Mouse (Mus musculus): ENCODE data around the gene Ahdc1. TPM values are rescaled to one million over a fixed set of nuclear protein-coding genes. Genes with fewer than 3 reads are reported as not detected.

The Ahdc1 gene
- polyA plus RNA-seq, 1 experiment from 2014 or later: 10.5 TPM

- H3K4me1 ChIP-seq (ENCODE audit: control insufficient read depth, insufficient read depth, low read length): peaks cover 92% of the 10 kb centered on the region
- peak overlapping the region; percentile 100 for H3K4me2 ChIP-seq (ENCODE audit: low read depth, severe bottlenecking)
- DNase-seq (ENCODE audit: low spot score): no peak
- no peaks in the 10 kb centered on the region for H3K9me3 ChIP-seq (ENCODE audit: control insufficient read depth, low read length)
- peak overlapping the region; percentile 88 for H3K27ac ChIP-seq (replicated peaks; ENCODE audit: low read depth, low read length)
- peak overlapping the region; percentile 45; the same call in 1 of the 2 replicates for H3K9ac ChIP-seq (ENCODE audit: low read length)
- H3K36me3 ChIP-seq (ENCODE audit: control insufficient read depth, insufficient read depth, low read length): 0 out of 2 replicates have a peak, but pooled peaks cover 2% of the 10 kb centered on the region
- ATAC-seq (ENCODE audit: insufficient number of reproducible peaks, low FRiP score, low TSS enrichment, low read depth): no peak
- WGBS: 12% methylated on average over 4 of the region's 4 CpGs
- H3K4me3 ChIP-seq (ENCODE audit: low read depth, low read length): peak overlapping the region; percentile 20
- H3K27me3 ChIP-seq (ENCODE audit: control insufficient read depth, insufficient read depth, low read length): no peaks in the 10 kb centered on the region
Measured at GRCm38 (mm10) chr4:133042244-133042643, 31.2 kb downstream of the Ahdc1 start.

DNA sequence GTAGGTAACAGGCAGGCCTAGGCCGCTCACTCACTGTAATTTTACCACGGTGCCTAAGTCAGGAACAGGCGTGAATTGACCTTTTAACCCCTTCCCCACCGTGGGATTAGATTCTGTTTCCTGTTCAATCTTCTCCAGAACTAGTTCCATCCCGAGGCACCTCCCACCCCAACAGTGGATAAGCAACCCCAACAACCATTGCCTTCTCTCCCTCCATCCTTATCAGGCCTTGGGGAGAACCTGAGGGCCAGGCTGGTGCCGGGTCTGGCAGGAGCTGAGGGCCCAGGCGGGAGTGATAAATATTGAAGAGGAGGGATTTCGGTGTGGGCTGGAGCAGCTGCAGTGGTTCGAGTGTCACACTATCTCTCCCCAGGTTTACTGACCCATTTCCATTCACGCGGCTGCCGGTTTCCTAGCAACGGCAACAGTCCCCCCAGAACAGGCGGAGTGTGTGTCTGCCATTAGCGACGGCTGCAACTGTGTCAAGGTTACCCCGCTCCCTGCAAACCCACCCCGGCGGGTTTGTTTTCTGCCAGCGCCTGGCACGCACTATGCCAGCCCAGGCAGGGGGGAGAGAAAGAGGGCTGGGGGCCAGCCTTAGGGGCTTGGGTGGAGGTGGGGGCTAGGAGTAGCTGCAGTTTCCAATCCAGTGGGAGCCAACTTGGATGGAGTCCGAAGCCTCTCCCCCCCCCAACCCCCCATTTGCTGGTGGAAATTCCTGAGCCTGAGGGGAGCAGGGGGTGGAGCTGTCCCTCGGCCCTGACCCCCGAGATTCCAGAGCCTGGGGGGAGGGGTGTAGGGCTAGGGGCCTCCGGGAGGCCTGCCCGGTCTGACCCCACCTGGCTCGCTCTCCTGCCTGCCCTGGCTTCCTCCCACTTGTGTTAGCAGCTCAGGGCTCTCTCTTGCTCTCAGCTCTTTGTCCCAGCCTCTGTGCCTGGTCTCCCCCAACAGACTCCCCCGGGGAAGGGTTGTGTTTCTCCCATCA is 31.9 kb downstream of the Ahdc1 start:
- Histone ChIP-seq H3K4me2 (ENCODE audit: low read depth, severe bottlenecking) (peak overlapping the region; percentile 100), H3K4me1 (ENCODE audit: control insufficient read depth, insufficient read depth, low read length) (peaks cover 92% of the 10 kb centered on the region), H3K36me3 (ENCODE audit: control insufficient read depth, insufficient read depth, low read length) (no peaks in the 10 kb centered on the region), H3K27ac (replicated peaks; ENCODE audit: low read depth, low read length) (peak overlapping the region; percentile 88), H3K4me3 (ENCODE audit: low read depth, low read length) (peak overlapping the region; percentile 20), H3K27me3 (ENCODE audit: control insufficient read depth, insufficient read depth, low read length) (no peaks in the 10 kb centered on the region), H3K9ac (ENCODE audit: low read length) (peak overlapping the region; percentile 45), H3K9me3 (ENCODE audit: control insufficient read depth, low read length) (no peaks in the 10 kb centered on the region)
- ATAC-seq (ENCODE audit: insufficient number of reproducible peaks, low FRiP score, low TSS enrichment, low read depth): 0 out of 2 replicates have a peak, but pooled peaks have one; percentile 26
- 3% methylated on average over 28 of the region's 28 CpGs for WGBS
- peak; percentile 72 for DNase-seq (ENCODE audit: low spot score)

GRCm38 (mm10) chr4:133043798-133044646 is 33.0 kb downstream of the Ahdc1 start:
- WGBS: 7% methylated on average over 6 of the region's 6 CpGs
- H3K36me3 ChIP-seq (ENCODE audit: control insufficient read depth, insufficient read depth, low read length): no peaks in the 10 kb centered on the region
- H3K9me3 ChIP-seq (ENCODE audit: control insufficient read depth, low read length): no peaks in the 10 kb centered on the region
- peaks cover 91% of the 10 kb centered on the region for H3K4me1 ChIP-seq (ENCODE audit: control insufficient read depth, insufficient read depth, low read length)
- H3K4me2 ChIP-seq (ENCODE audit: low read depth, severe bottlenecking): peak overlapping the region; percentile 100
- DNase-seq (ENCODE audit: low spot score) (no peak), ATAC-seq (ENCODE audit: insufficient number of reproducible peaks, low FRiP score, low TSS enrichment, low read depth) (no peak)
- H3K4me3 ChIP-seq (ENCODE audit: low read depth, low read length): peak overlapping the region; percentile 20; the same call in 1 of the 2 replicates
- H3K27me3 ChIP-seq (ENCODE audit: control insufficient read depth, insufficient read depth, low read length): no peaks in the 10 kb centered on the region
- H3K9ac ChIP-seq (ENCODE audit: low read length): peak overlapping the region; percentile 30; the same call in 1 of the 2 replicates
- peak overlapping the region; percentile 88 for H3K27ac ChIP-seq (replicated peaks; ENCODE audit: low read depth, low read length)

DNA sequence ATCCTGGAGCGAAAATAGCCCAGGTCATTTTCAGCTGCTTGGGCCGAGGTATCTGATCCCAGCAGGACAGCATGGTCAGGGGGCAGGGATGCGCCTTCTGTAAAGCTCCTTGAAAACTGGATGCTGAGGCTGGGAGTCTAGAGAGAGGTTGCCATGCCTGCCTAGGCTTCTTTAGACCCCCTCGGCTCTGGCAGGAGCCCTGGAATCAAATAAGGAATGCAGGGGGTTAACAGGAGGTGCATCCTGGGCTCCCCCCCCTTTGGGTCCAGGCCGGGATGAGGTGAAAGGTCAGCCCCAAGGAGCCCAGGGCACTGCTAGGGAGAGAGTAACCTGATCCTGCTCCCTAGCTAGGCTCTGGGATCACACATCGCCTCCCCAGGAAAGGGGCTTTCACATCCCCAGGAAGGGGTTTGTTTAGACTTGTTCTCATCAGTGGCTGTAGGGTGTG is 33.6 kb downstream of the Ahdc1 start:
- H3K4me1 ChIP-seq (ENCODE audit: control insufficient read depth, insufficient read depth, low read length): peaks cover 94% of the 10 kb centered on the region
- under 1% methylated on average over 5 of the region's 6 CpGs for WGBS
- no peak overlapping the region for H3K4me3 ChIP-seq (ENCODE audit: low read depth, low read length)
- peak overlapping the region; percentile 29 for H3K4me2 ChIP-seq (ENCODE audit: low read depth, severe bottlenecking)
- peak overlapping the region; percentile 88 for H3K27ac ChIP-seq (replicated peaks; ENCODE audit: low read depth, low read length)
- no peaks in the 10 kb centered on the region for H3K27me3 ChIP-seq (ENCODE audit: control insufficient read depth, insufficient read depth, low read length)
- H3K36me3 ChIP-seq (ENCODE audit: control insufficient read depth, insufficient read depth, low read length): no peaks in the 10 kb centered on the region
- ATAC-seq (ENCODE audit: insufficient number of reproducible peaks, low FRiP score, low TSS enrichment, low read depth) (no peak), DNase-seq (ENCODE audit: low spot score) (no peak)
- no peaks in the 10 kb centered on the region for H3K9me3 ChIP-seq (ENCODE audit: control insufficient read depth, low read length)
- H3K9ac ChIP-seq (ENCODE audit: low read length): peak overlapping the region; percentile 30

- Histone ChIP-seq H3K4me2 (ENCODE audit: low read depth, severe bottlenecking) (no peak overlapping the region), H3K9ac (ENCODE audit: low read length) (no peak overlapping the region), H3K27me3 (ENCODE audit: control insufficient read depth, insufficient read depth, low read length) (no peaks in the 10 kb centered on the region), H3K4me3 (ENCODE audit: low read depth, low read length) (no peak overlapping the region), H3K27ac (replicated peaks; ENCODE audit: low read depth, low read length) (peak overlapping the region; percentile 59; the same call in 1 of the 2 replicates), H3K4me1 (ENCODE audit: control insufficient read depth, insufficient read depth, low read length) (peaks cover 98% of the 10 kb centered on the region), H3K9me3 (ENCODE audit: control insufficient read depth, low read length) (no peaks in the 10 kb centered on the region), H3K36me3 (ENCODE audit: control insufficient read depth, insufficient read depth, low read length) (no peaks in the 10 kb centered on the region)
- DNase-seq (ENCODE audit: low spot score) (peak; percentile 49), ATAC-seq (ENCODE audit: insufficient number of reproducible peaks, low FRiP score, low TSS enrichment, low read depth) (no peak)
- WGBS: 33% methylated on average over 11 of the region's 11 CpGs
Measured at GRCm38 (mm10) chr4:133045771-133046474, 34.9 kb downstream of the Ahdc1 start.

- no peak for ATAC-seq (ENCODE audit: insufficient number of reproducible peaks, low FRiP score, low TSS enrichment, low read depth)
Measured at GRCm38 (mm10) chr4:133046691-133047352, 35.8 kb downstream of the Ahdc1 start.

GRCm38 (mm10) chr4:133047353-133048105 is 36.5 kb downstream of the Ahdc1 start:
- ATAC-seq (ENCODE audit: insufficient number of reproducible peaks, low FRiP score, low TSS enrichment, low read depth): no peak
- H3K4me3 ChIP-seq (ENCODE audit: low read depth, low read length): 0 out of 2 replicates have a peak overlapping the region, but pooled peaks have one; percentile 6
- H3K27me3 ChIP-seq (ENCODE audit: control insufficient read depth, insufficient read depth, low read length): no peaks in the 10 kb centered on the region
- peak overlapping the region; percentile 22; the same call in 1 of the 2 replicates for H3K4me2 ChIP-seq (ENCODE audit: low read depth, severe bottlenecking)
- 11% methylated on average over 16 of the region's 16 CpGs for WGBS
- H3K36me3 ChIP-seq (ENCODE audit: control insufficient read depth, insufficient read depth, low read length): no peaks in the 10 kb centered on the region
- H3K9me3 ChIP-seq (ENCODE audit: control insufficient read depth, low read length): no peaks in the 10 kb centered on the region
- H3K4me1 ChIP-seq (ENCODE audit: control insufficient read depth, insufficient read depth, low read length): peaks cover 98% of the 10 kb centered on the region
- H3K27ac ChIP-seq (replicated peaks; ENCODE audit: low read depth, low read length): peak overlapping the region; percentile 59; the same call in 1 of the 2 replicates
- peak; percentile 63 for DNase-seq (ENCODE audit: low spot score)
- H3K9ac ChIP-seq (ENCODE audit: low read length): peak overlapping the region; percentile 17; the same call in 1 of the 2 replicates

More at GRCm38 (mm10) chr4:133046691-133047352, 35.8 kb downstream of the Ahdc1 start:
- Histone ChIP-seq H3K9me3 (ENCODE audit: control insufficient read depth, low read length) (no peaks in the 10 kb centered on the region), H3K36me3 (ENCODE audit: control insufficient read depth, insufficient read depth, low read length) (no peaks in the 10 kb centered on the region), H3K4me1 (ENCODE audit: control insufficient read depth, insufficient read depth, low read length) (peaks cover 98% of the 10 kb centered on the region), H3K4me2 (ENCODE audit: low read depth, severe bottlenecking) (peak overlapping the region; percentile 22; the same call in 1 of the 2 replicates), H3K4me3 (ENCODE audit: low read depth, low read length) (no peak overlapping the region), H3K9ac (ENCODE audit: low read length) (0 out of 2 replicates have a peak overlapping the region, but pooled peaks have one; percentile 17), H3K27me3 (ENCODE audit: control insufficient read depth, insufficient read depth, low read length) (no peaks in the 10 kb centered on the region), H3K27ac (replicated peaks; ENCODE audit: low read depth, low read length) (peak overlapping the region; percentile 59; the same call in 1 of the 2 replicates)
- DNase-seq (ENCODE audit: low spot score): no peak
- 22% methylated on average over 12 of the region's 12 CpGs for WGBS

All from limb, embryonic 11.5 days (tissue).